Mouse (Mus musculus): ENCODE data around the gene Rpl37.
A peak's percentile ranks its signal among the peaks of the same experiment; 100 is the strongest.
"Not testable (repeated sequence)": the region's sequence is repeated elsewhere in the genome, so short reads cannot be mapped to it uniquely, and the experiment has no call there.

Gene Rpl37

GRCm38 (mm10) chr15:5127487-5127886 lies 11.0 kb downstream of the Rpl37 start:
- DNase-seq = no peak

GRCm38 (mm10) chr15:5128176-5128940 lies 11.9 kb downstream of the Rpl37 start:
- DNase-seq = no peak

GRCm38 (mm10) chr15:5129111-5129805 lies 12.8 kb downstream of the Rpl37 start:
- no peak for DNase-seq

- not testable (repeated sequence) for DNase-seq
These were observed 14.6 kb downstream of the Rpl37 start for GRCm38 (mm10) chr15:5130887-5131668.

- no peak for DNase-seq
These were observed 16.9 kb downstream of the Rpl37 start for GRCm38 (mm10) chr15:5133301-5133700.

- no peak for DNase-seq
These were observed 17.7 kb downstream of the Rpl37 start for GRCm38 (mm10) chr15:5134179-5134578.

- DNase-seq = no peak
These were observed 18.6 kb downstream of the Rpl37 start for GRCm38 (mm10) chr15:5134945-5135483.

GRCm38 (mm10) chr15:5138021-5138856 lies 21.8 kb downstream of the Rpl37 start:
- peak in 1 of 2 experiments; percentile 22 for DNase-seq

GRCm38 (mm10) chr15:5139366-5139765 lies 22.9 kb downstream of the Rpl37 start:
- DNase-seq = no peak

- DNase-seq = no peak
These were observed 23.4 kb downstream of the Rpl37 start for GRCm38 (mm10) chr15:5139863-5140262.

- no peak for DNase-seq
These were observed 23.9 kb downstream of the Rpl37 start for GRCm38 (mm10) chr15:5140357-5140756.

GRCm38 (mm10) chr15:5142047-5142446 lies 25.6 kb downstream of the Rpl37 start:
- no peak for DNase-seq

- DNase-seq = no peak
These were observed 26.3 kb downstream of the Rpl37 start for GRCm38 (mm10) chr15:5142714-5143113.

GRCm38 (mm10) chr15:5143361-5144020 lies 27.0 kb downstream of the Rpl37 start, which contains the start of gene Prkaa1:
TSS of gene Prkaa1 (plus strand) at chr15:5143861.
- DNase-seq = peak; percentile 86 to 91

GRCm38 (mm10) chr15:5144021-5144778 lies 27.8 kb downstream of the Rpl37 start:
- DNase-seq = peak in 1 of 2 experiments; percentile 82

- no peak for DNase-seq
These were observed 28.9 kb downstream of the Rpl37 start for GRCm38 (mm10) chr15:5145196-5145945.

- no peak for DNase-seq
These were observed 32.7 kb downstream of the Rpl37 start for GRCm38 (mm10) chr15:5149187-5149586.

GRCm38 (mm10) chr15:5152171-5152570 lies 35.7 kb downstream of the Rpl37 start:
- DNase-seq = no peak

GRCm38 (mm10) chr15:5154621-5155020 lies 38.2 kb downstream of the Rpl37 start:
- no peak for DNase-seq

GRCm38 (mm10) chr15:5155093-5155492 lies 38.6 kb downstream of the Rpl37 start:
- no peak for DNase-seq
